ENCODE assay signal across 8 mouse cellular contexts in genomic region chr10:37357304-37358060, GRCm38 (mm10).
DNase-seq lines count a peak whose midpoint lies in the region; ATAC-seq lines count a peak whose summit lies in the region.

No protein-coding gene starts in this region.

- no peak overlapping the region for H3K4me2 ChIP-seq in hindbrain, embryonic 12.5 days (replicated peaks)

- WGBS in hindbrain, embryonic 10.5 days, result 76% methylated on average over 6 of the region's 6 CpGs
- 64% methylated on average over 6 of the region's 6 CpGs for WGBS in hindbrain, embryonic 12.5 days

- no peak for ATAC-seq in hindbrain, embryonic 12.5 days (ENCODE audit: low FRiP score)

- no peaks in the 10 kb centered on the region for H3K36me3 ChIP-seq in hindbrain, embryonic 10.5 days
- no peaks in the 10 kb centered on the region for H3K36me3 ChIP-seq in hindbrain, embryonic 12.5 days

- H3K4me3 ChIP-seq in hindbrain, embryonic 10.5 days, result no peak overlapping the region
- no peak overlapping the region for H3K4me3 ChIP-seq in hindbrain, embryonic 12.5 days

- peak overlapping the region; percentile 62 for H3K27ac ChIP-seq in hindbrain, embryonic 10.5 days
- H3K27ac ChIP-seq in hindbrain, embryonic 12.5 days, result no peak overlapping the region

- peaks cover 9% of the 10 kb centered on the region for H3K4me1 ChIP-seq in hindbrain, embryonic 10.5 days (replicated peaks)
- H3K4me1 ChIP-seq in hindbrain, embryonic 12.5 days, result 0 out of 2 replicates have a peak, but pooled peaks cover 6% of the 10 kb centered on the region

- no peaks in the 10 kb centered on the region for H3K27me3 ChIP-seq in hindbrain, embryonic 10.5 days (ENCODE audit: insufficient read depth, poor library complexity, severe bottlenecking)
- no peaks in the 10 kb centered on the region for H3K27me3 ChIP-seq in hindbrain, embryonic 12.5 days

- H3K9ac ChIP-seq in hindbrain, embryonic 12.5 days, result no peak overlapping the region

- peak; percentile 10 for DNase-seq in hindbrain, embryonic 10.5 days (ENCODE audit: low spot score)
- peak; percentile 20 for DNase-seq in cerebellum, adult 9-10 months
- DNase-seq in frontal cortex, postnatal 14 days (ENCODE audit: low spot score in 2 of 2), result peak; percentile 20 to 26
- peak; percentile 70 for DNase-seq in left cerebral cortex, postnatal 4 days
- DNase-seq in right cerebral cortex, postnatal 25 days, result peak; percentile 29
- DNase-seq in spleen, postnatal 10 days (ENCODE audit: low spot score in 2 of 2), result no peak
- no peak for DNase-seq in heart, adult 18-20 months

- intact Hi-C loops in left cerebral cortex, postnatal 4 days (cut with DNase I), result loop anchor here (10.0 kb wide), 1 partner anchor 213 kb away; no protein-coding TSS in a partner anchor

- H3K9me3 ChIP-seq in hindbrain, embryonic 10.5 days, result no peaks in the 10 kb centered on the region
- no peaks in the 10 kb centered on the region for H3K9me3 ChIP-seq in hindbrain, embryonic 12.5 days (replicated peaks)

Comparison
In these comparisons a context has a peak if more than half of its experiments do, and no peak if none do; other contexts are left out.
1. DNase-seq: peak in hindbrain, embryonic 10.5 days (single experiment), cerebellum, adult 9-10 months (single experiment), frontal cortex, postnatal 14 days (2 of 2), left cerebral cortex, postnatal 4 days (single experiment) and right cerebral cortex, postnatal 25 days (single experiment); none in spleen, postnatal 10 days (0 of 2) and heart, adult 18-20 months (0 of 2).